ENCODE assay signal across 21 mouse cellular contexts in the genomic region with DNA sequence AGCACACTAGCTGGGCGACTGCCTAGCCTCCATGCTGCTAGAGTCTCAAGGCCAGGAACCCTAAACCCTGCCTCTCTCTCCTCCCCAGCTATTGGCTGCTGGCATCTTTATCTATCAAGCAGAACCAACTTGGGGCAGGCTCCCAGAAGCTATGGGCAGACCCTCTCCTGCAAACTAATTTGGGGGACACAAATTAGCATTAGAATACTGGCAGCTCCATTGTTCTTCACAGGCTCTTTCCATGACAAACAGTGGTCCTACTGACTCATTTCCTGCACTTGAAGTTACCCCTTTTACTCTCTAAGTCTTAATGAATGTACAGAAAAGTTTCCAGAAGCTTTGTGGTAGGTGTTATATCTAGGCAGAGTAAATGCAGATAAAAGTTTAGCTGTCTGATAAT. TPM values are rescaled to one million over a fixed set of nuclear protein-coding genes. Genes with fewer than 3 reads are reported as not detected.
DNase-seq lines count a peak whose midpoint lies in the region; ATAC-seq lines count a peak whose summit lies in the region.
"Had no signal": no experiment of that assay in that cellular context is flagged by ENCODE, and none has a peak within 500 bp of the region (broad histone marks: within the 10 kb centered on the region; RNA-seq: fewer than 3 reads in every experiment).

No protein-coding gene starts in this region.

- peaks cover 17% of the 10 kb centered on the region for H3K36me3 ChIP-seq in heart, embryonic 13.5 days
- H3K36me3 ChIP-seq: forebrain, embryonic 10.5 days; hindbrain, embryonic 12.5 days had no signal

- no peaks in the 10 kb centered on the region for H3K9me3 ChIP-seq in heart, embryonic 13.5 days
- H3K9me3 ChIP-seq: forebrain, embryonic 15.5 days; heart, embryonic 12.5 days; hindbrain, embryonic 12.5 days; hindbrain, embryonic 15.5 days had no signal

- no peaks in the 10 kb centered on the region for H3K27me3 ChIP-seq in heart, embryonic 13.5 days (replicated peaks)
- H3K27me3 ChIP-seq: forebrain, embryonic 15.5 days; heart, embryonic 12.5 days; hindbrain, embryonic 12.5 days; hindbrain, embryonic 15.5 days had no signal

- no peak overlapping the region for H3K4me3 ChIP-seq in heart, embryonic 13.5 days
- H3K4me3 ChIP-seq: forebrain, embryonic 10.5 days; forebrain, embryonic 15.5 days; heart, embryonic 12.5 days; hindbrain, embryonic 12.5 days; hindbrain, embryonic 15.5 days had no signal

- no peak for DNase-seq in heart, adult 18-20 months
- DNase-seq in ES-CJ7 (ENCODE audit: low read depth, low spot score) (peak; percentile 80), R1 (ENCODE audit: low read depth, low spot score) (peak; percentile 90)
- DNase-seq in adrenal gland, postnatal 14 days: no peak
- DNase-seq in urinary bladder, adult 2 months (ENCODE audit: low spot score): no peak
- DNase-seq: adrenal gland, postnatal 10 days; cerebellum, adult 11-12 months; cerebellum, adult 8-10 months; cerebellum, postnatal 10 days; cerebellum, postnatal 36 days; gastrocnemius, postnatal 25 days; kidney, adult 18-20 months; kidney, adult 9 months had no signal

- H3K4me2 ChIP-seq in heart, embryonic 13.5 days: no peak overlapping the region
- H3K4me2 ChIP-seq: forebrain, embryonic 15.5 days; heart, embryonic 12.5 days; hindbrain, embryonic 12.5 days; hindbrain, embryonic 15.5 days had no signal

- no peaks in the 10 kb centered on the region for H3K4me1 ChIP-seq in heart, embryonic 13.5 days
- H3K4me1 ChIP-seq: forebrain, embryonic 15.5 days; heart, embryonic 12.5 days; hindbrain, embryonic 12.5 days; hindbrain, embryonic 15.5 days had no signal

- H3K27ac ChIP-seq in heart, embryonic 13.5 days (replicated peaks): 0 out of 2 replicates have a peak overlapping the region, but pooled peaks have one; percentile 10
- H3K27ac ChIP-seq: forebrain, embryonic 10.5 days; forebrain, embryonic 15.5 days; hindbrain, embryonic 12.5 days; hindbrain, embryonic 15.5 days had no signal

- WGBS in heart, embryonic 13.5 days: 48% methylated on average over 1 of the region's 1 CpGs

- H3K9ac ChIP-seq in heart, embryonic 13.5 days: no peak overlapping the region
- H3K9ac ChIP-seq: forebrain, embryonic 15.5 days; heart, embryonic 12.5 days; hindbrain, embryonic 12.5 days; hindbrain, embryonic 15.5 days had no signal

- ATAC-seq in heart, embryonic 13.5 days (ENCODE audit: extremely low read depth, insufficient number of reproducible peaks, low FRiP score, low TSS enrichment): no peak
- ATAC-seq: forebrain, embryonic 15.5 days; intestine, embryonic 16.5 days had no signal

RNA-seq across cellular contexts. Expression of a gene that starts 33.3 kb away (rescaled TPM):
- polyA plus RNA-seq in heart, embryonic 13.5 days (2015; fragmentation: Nextera tagmentation; extraction: Ambion mirVana): 0.92 and 1.1 TPM in 2 replicates
- 1 to 10 TPM; 1.5 to 2.6 TPM for total RNA-seq in heart, adult 18-20 months (2021)
- total RNA-seq in adrenal gland, postnatal 14 days (2021): 1.4 and 5.4 TPM in 2 replicates
- polyA plus RNA-seq in urinary bladder, adult 2 months (2012; rRNA removed): 9.6 and 13.8 TPM in 2 replicates
- total RNA-seq: MEL had no signal

Comparison
In these comparisons a context has a peak if more than half of its experiments do, and no peak if none do; other contexts are left out.
1. DNase-seq: peak in ES-CJ7 (single experiment) and R1 (single experiment); none in heart, adult 18-20 months (0 of 2), adrenal gland, postnatal 14 days (single experiment) and urinary bladder, adult 2 months (single experiment).